Mouse (Mus musculus) ES-Bruce4 (cell line): ENCODE measurements at regions not wholly inside any gene's neighbourhood (a gene's known extent, or its start where the extent isn't known, plus 50 kb on each side); places are given as distances from the start of the nearest gene placed in this dataset.

Source experiments
- H3K27ac ChIP-seq: 2 replicates; pipeline ENCODE4 v1.5.1; 2012; ENCODE audit warnings: low read length, inconsistent platforms; ENCODE audit not compliant: insufficient read depth
- H3K27me3 ChIP-seq: 2 replicates; pipeline ENCODE4 v1.6.1; 2012; ENCODE audit warnings: mild to moderate bottlenecking, low read length, inconsistent platforms; ENCODE audit not compliant: control insufficient read depth, poor library complexity, insufficient read depth, severe bottlenecking
- H3K36me3 ChIP-seq: 2 replicates; pipeline ENCODE4 v1.6.1; 2012; ENCODE audit warnings: inconsistent platforms, mild to moderate bottlenecking, low read length, moderate library complexity; ENCODE audit not compliant: control insufficient read depth, poor library complexity, insufficient read depth, severe bottlenecking
- H3K4me1 ChIP-seq: one replicate; pipeline ENCODE4 v1.8.1; 2011; ENCODE audit warnings: low read length; ENCODE audit not compliant: control insufficient read depth, insufficient read depth
- H3K4me3 ChIP-seq: 2 replicates; pipeline ENCODE4 v1.5.1; 2011; ENCODE audit warnings: low read depth, mild to moderate bottlenecking, low read length
- H3K9ac ChIP-seq: 2 replicates; pipeline ENCODE4 v1.6.1; 2012; ENCODE audit warnings: low read depth, mild to moderate bottlenecking, inconsistent platforms; ENCODE audit not compliant: poor library complexity, severe bottlenecking
- H3K9me3 ChIP-seq: replicated peaks from 2 replicates; pipeline ENCODE4 v1.6.1; 2012; ENCODE audit warnings: mild to moderate bottlenecking, low read length, inconsistent platforms; ENCODE audit not compliant: control insufficient read depth, poor library complexity, insufficient read depth, severe bottlenecking
- CTCF ChIP-seq: IDR thresholded peaks from one replicate; pipeline ENCODE4 v1.8.1; 2011; ENCODE audit warnings: low read depth, low read length
- EP300 ChIP-seq: IDR thresholded peaks from 2 replicates; pipeline ENCODE4 v1.6.1; 2011; ENCODE audit warnings: low read depth, low read length; ENCODE audit not compliant: insufficient read depth
- POLR2A ChIP-seq: IDR thresholded peaks from one replicate; pipeline ENCODE4 v1.8.1; 2011; ENCODE audit warnings: low read length; ENCODE audit not compliant: insufficient read depth

GRCm38 (mm10) chr7:40683641-40684040 is 214.5 kb upstream of the Vstm2b start:
- no peak overlapping the region for H3K9ac ChIP-seq
- H3K27me3 ChIP-seq: no peaks in the 10 kb centered on the region
- no peaks in the 10 kb centered on the region for H3K36me3 ChIP-seq
- no peak overlapping the region for H3K4me3 ChIP-seq
- H3K27ac ChIP-seq: no peak overlapping the region
- H3K4me1 ChIP-seq: no peaks in the 10 kb centered on the region
- TF ChIP-seq EP300 (no peak), CTCF (no peak), POLR2A (no peak)
- peaks cover 3% of the 10 kb centered on the region; the same call in 1 of the 2 replicates for H3K9me3 ChIP-seq

DNA sequence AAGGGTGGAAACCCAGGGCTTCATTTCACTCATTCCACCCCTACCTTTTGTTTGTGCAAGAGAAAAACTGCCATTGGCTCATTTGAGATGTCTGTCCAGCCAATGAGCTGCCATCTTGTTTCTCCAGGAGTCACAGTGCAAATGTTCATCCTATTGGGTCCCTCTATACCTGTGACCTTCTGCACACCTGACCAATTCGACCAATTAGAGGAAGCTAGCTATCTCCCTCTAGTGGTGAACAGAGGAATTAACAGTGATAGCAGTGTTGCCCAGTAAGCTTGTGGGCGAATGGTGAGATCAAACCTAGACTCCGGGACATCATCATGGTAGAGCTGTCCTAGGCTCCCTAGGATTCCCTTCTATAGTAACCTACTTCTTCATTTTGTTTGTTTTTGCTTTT is 211.1 kb upstream of the Vstm2b start:
- Histone ChIP-seq H3K27ac (no peak overlapping the region), H3K4me3 (no peak overlapping the region), H3K36me3 (no peaks in the 10 kb centered on the region), H3K9ac (no peak overlapping the region), H3K4me1 (no peaks in the 10 kb centered on the region), H3K9me3 (peaks cover 3% of the 10 kb centered on the region; the same call in 1 of the 2 replicates), H3K27me3 (no peaks in the 10 kb centered on the region)
- TF ChIP-seq EP300: no peak
- TF ChIP-seq CTCF: no peak
- TF ChIP-seq POLR2A: no peak

- Histone ChIP-seq H3K4me1 (no peaks in the 10 kb centered on the region), H3K27me3 (no peaks in the 10 kb centered on the region; the same call in 1 of the 2 replicates), H3K36me3 (no peaks in the 10 kb centered on the region), H3K27ac (no peak overlapping the region), H3K4me3 (no peak overlapping the region), H3K9me3 (peaks cover 3% of the 10 kb centered on the region; the same call in 1 of the 2 replicates), H3K9ac (no peak overlapping the region)
- TF ChIP-seq EP300 (no peak), CTCF (no peak), POLR2A (no peak)
Observed at GRCm38 (mm10) chr7:40688546-40688945, 209.6 kb upstream of the Vstm2b start.

DNA sequence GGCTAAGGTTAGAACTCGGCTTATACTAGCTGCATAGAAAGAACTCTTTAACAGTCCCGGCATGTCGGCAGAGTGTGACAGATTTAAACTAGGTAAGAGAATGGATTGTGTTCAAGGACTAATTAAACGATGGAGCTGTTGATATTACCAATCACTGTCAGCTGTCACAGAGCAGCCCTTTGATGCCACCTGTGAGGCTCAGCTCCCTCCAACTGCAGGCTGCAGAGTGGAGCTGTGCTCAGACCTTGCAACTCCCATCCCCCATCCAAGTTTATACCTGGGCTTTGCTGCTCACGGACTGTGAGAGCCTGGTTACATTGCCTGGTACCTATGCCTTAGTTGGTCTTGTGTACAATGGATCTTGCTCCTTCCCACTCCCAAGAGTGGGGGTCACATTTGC is 204.4 kb upstream of the Vstm2b start:
- no peak overlapping the region for H3K4me3 ChIP-seq
- H3K36me3 ChIP-seq: no peaks in the 10 kb centered on the region
- no peaks in the 10 kb centered on the region for H3K4me1 ChIP-seq
- no peak overlapping the region for H3K27ac ChIP-seq
- no peak overlapping the region for H3K9ac ChIP-seq
- TF ChIP-seq EP300 (no peak), CTCF (no peak), POLR2A (no peak)
- no peaks in the 10 kb centered on the region; the same call in 1 of the 2 replicates for H3K27me3 ChIP-seq
- H3K9me3 ChIP-seq: no peaks in the 10 kb centered on the region

DNA sequence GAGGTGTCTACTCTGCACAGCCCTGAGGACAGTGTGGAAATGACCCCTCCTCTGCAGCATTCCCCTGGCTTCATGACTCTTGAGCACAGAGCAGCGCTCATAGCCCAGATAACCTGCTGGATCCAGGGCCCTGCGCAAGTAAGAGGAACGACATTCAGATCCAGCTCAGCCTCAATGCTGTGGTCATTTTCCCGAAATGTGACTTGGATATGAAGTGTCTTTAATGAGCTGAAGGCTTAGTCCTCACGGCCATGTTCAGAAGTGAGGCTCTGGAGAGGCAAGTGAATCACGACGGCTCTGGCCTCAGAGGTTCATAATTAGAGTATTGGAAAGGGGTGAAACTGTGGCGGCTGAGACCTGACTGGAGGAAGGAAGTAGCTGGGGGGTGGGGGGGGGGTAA is 200.6 kb upstream of the Vstm2b start:
- H3K9ac ChIP-seq: no peak overlapping the region
- H3K9me3 ChIP-seq: no peaks in the 10 kb centered on the region
- H3K4me1 ChIP-seq: no peaks in the 10 kb centered on the region
- H3K4me3 ChIP-seq: no peak overlapping the region
- H3K27me3 ChIP-seq: no peaks in the 10 kb centered on the region
- H3K36me3 ChIP-seq: no peaks in the 10 kb centered on the region
- no peak overlapping the region for H3K27ac ChIP-seq
- TF ChIP-seq POLR2A (no peak), EP300 (no peak), CTCF (no peak)

- Histone ChIP-seq H3K27me3 (no peaks in the 10 kb centered on the region; the same call in 1 of the 2 replicates), H3K9ac (no peak overlapping the region), H3K4me3 (no peak overlapping the region), H3K36me3 (no peaks in the 10 kb centered on the region), H3K9me3 (no peaks in the 10 kb centered on the region), H3K27ac (no peak overlapping the region), H3K4me1 (no peaks in the 10 kb centered on the region)
- TF ChIP-seq CTCF (no peak), POLR2A (no peak), EP300 (no peak)
Observed at GRCm38 (mm10) chr7:40698309-40698708, 199.8 kb upstream of the Vstm2b start.
